Mouse (Mus musculus) lung, adult 2 months (tissue): Measurements from ENCODE around the gene Pea15a. TPM values are rescaled to one million over a fixed set of nuclear protein-coding genes. Genes with fewer than 3 reads are reported as not detected.
A peak's percentile ranks its signal among the peaks of the same experiment; 100 is the strongest.

Experiments
- DNase-seq: peaks from one replicate; pipeline ENCODE4 v3.0.0; 2022
- H3K4me1 ChIP-seq: fragments of 200-500 bp; 2 replicates; pipeline ENCODE4 v1.6.1; 2011; ENCODE audit warnings: low read length; ENCODE audit not compliant: control insufficient read depth, insufficient read depth
- H3K4me3 ChIP-seq: fragments of 200-500 bp; replicated peaks from 2 replicates; pipeline ENCODE3; 2011; ENCODE audit warnings: low read depth, mild to moderate bottlenecking, control low read depth, low read length; ENCODE audit errors: extremely low read depth
- CTCF ChIP-seq: fragments of 200-500 bp; IDR thresholded peaks from 2 replicates; pipeline ENCODE4 v1.5.1; 2011; ENCODE audit warnings: mild to moderate bottlenecking, low read length, control low read depth; ENCODE audit not compliant: insufficient read depth
- POLR2A ChIP-seq: fragments of 200-500 bp; IDR thresholded peaks from 2 replicates; pipeline ENCODE4 v1.6.1; 2011; ENCODE audit warnings: low read depth, mild to moderate bottlenecking, control low read depth, low read length, borderline replicate concordance; ENCODE audit errors: extremely low read depth
- WGBS: fragments of 180-500 bp; shearing (Covaris S2); methylation state at CpG from one replicate; pipeline ENCODE4 v1.1.7; 2018; 5-methylcytosine and 5-hydroxymethylcytosine counted together
- polyA plus RNA-seq: library from polyadenylated mRNA; depleted of rRNA; stranded (reverse); fragments of >200 nt; gene quantifications from 2 replicates; pipeline ENCODE4 v1.2.3, GENCODE M21; 2012

Gene Pea15a
- polyA plus RNA-seq, 1 experiment = 137 TPM

- TF ChIP-seq CTCF (no peak), POLR2A (no peak)
- 42% methylated on average over 7 of the region's 7 CpGs for WGBS
- no peak for DNase-seq
- H3K4me3 ChIP-seq = no peak overlapping the region
- H3K4me1 ChIP-seq = no peaks in the 10 kb centered on the region
Measured at GRCm38 (mm10) chr1:172179102-172179501, 27.5 kb downstream of the Pea15a start.

GRCm38 (mm10) chr1:172177791-172178190, 28.8 kb downstream of the Pea15a start:
- 73% methylated on average over 7 of the region's 7 CpGs for WGBS
- Histone ChIP-seq H3K4me1 (no peaks in the 10 kb centered on the region), H3K4me3 (no peak overlapping the region)
- DNase-seq = no peak
- TF ChIP-seq POLR2A = no peak
- no peak for TF ChIP-seq CTCF

DNA sequence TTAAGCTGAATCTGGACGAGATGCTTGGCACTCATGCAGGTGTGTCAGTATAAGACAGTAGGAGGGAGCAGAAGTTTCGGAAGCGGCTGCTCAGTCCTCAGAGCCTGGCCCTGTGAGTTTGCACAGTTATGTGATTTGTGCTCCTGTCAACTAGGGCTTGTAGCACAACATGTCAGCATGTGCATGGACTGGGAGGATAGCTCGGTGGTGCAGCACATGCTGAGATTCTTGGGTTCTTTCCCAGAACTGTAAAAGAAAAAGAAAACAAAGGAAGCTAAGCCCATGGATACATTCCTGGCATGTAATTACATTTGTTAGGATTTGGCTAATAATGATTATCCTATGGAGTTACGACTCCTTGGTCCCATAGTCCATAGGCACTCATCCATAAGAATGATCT, 33.4 kb downstream of the Pea15a start:
- Histone ChIP-seq H3K4me1 (no peaks in the 10 kb centered on the region), H3K4me3 (no peak overlapping the region)
- 66% methylated on average over 5 of the region's 5 CpGs for WGBS
- no peak for DNase-seq
- TF ChIP-seq POLR2A (no peak), CTCF (no peak)

DNA sequence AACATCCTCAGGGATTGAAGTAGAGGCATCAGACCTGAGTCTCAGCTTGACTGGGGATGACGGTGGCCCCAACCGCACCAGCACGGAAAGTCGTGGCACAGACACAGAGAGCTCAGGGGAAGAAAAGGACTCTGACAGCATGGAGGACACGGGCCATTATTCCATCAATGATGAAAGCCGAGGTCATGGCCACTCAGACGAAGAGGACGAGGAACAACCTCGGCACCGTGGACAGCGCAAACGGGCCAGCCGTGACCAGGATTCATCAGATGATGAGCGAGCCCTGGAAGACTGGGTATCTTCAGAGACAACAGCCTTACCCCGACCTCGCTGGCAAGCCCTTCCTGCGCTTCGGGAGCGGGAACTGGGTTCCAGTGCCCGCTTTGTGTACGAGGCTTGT, 34.2 kb downstream of the Pea15a start:
- WGBS = 94% methylated on average over 21 of the region's 21 CpGs
- no peak for DNase-seq
- Histone ChIP-seq H3K4me3 (no peak overlapping the region), H3K4me1 (no peaks in the 10 kb centered on the region)
- TF ChIP-seq CTCF (no peak), POLR2A (no peak)

DNA sequence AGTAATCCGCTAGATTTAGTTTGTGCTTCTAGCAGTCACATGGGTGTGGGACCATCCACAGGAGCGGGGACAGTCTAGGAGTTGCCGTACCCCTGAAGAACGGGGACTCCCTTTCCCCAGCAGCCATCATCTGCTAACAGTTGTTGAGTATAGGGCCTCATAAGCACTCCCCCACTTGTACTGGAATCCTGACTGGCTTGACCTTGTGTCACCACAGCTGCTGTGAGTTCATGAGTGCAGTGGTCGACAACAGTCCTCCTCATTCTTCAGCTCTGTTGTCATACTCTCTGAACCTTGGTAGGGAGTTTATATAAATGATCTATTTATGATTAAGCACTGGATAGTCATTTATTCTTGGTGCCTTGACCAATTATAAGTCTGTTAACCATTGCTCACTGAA, 36.8 kb downstream of the Pea15a start:
- 91% methylated on average over 5 of the region's 5 CpGs for WGBS
- H3K4me1 ChIP-seq = no peaks in the 10 kb centered on the region
- TF ChIP-seq POLR2A = no peak
- no peak for TF ChIP-seq CTCF
- no peak overlapping the region for H3K4me3 ChIP-seq
- no peak for DNase-seq

- 79% methylated on average over 5 of the region's 5 CpGs for WGBS
- H3K4me3 ChIP-seq = no peak overlapping the region
- no peak for DNase-seq
- H3K4me1 ChIP-seq = no peaks in the 10 kb centered on the region
- TF ChIP-seq POLR2A (no peak), CTCF (no peak)
Measured at GRCm38 (mm10) chr1:172167911-172168310, 38.7 kb downstream of the Pea15a start.

DNA sequence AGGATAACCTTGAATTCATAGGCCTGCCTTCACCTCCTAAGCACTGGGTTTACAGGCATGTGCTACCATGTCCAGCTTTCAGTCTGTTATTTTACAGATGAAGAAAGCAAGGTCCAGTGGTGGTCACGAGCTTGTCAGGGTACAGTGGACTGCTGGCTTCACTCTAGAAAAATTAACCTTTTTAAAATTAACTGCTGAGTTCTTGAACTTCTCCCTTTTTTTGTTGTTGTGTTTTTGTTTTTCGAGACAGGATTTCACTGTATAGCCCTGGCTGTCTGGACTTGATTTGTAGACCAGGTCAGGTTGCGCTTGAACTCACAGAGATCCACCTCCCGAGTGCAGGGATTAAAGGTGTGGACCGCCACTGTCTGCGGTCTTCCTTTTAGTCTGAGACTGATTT, 43.6 kb downstream of the Pea15a start:
- 88% methylated on average over 6 of the region's 6 CpGs for WGBS

DNA sequence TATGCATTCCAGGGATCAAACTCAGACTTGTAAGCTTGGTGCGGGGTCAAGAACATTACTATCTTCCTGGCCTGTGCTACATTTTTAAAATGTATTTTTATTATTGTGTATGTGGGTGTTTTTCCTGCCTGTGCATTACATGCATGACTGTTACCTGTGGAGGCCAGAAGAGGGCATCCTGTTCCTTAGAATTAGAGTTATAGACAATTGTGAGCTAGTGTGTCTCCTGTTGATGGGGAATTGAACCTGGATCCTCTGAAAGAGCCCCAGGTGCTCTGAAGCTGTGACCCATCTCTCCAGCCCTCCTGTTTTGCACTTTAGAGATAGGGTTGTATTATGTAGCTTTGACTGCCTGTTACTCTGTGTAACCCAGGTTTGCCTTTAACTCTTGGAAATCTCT, 44.6 kb downstream of the Pea15a start:
- DNase-seq = peak; percentile 14
- H3K4me1 ChIP-seq = peaks cover 2% of the 10 kb centered on the region
- no peak overlapping the region for H3K4me3 ChIP-seq
- WGBS = 83% methylated on average over 1 of the region's 1 CpGs
- TF ChIP-seq POLR2A = no peak
- no peak for TF ChIP-seq CTCF

More for the DNA sequence above, 43.6 kb downstream of the Pea15a start:
- no peak for TF ChIP-seq CTCF
- no peak for TF ChIP-seq POLR2A
- Histone ChIP-seq H3K4me3 (no peak overlapping the region), H3K4me1 (peaks cover 2% of the 10 kb centered on the region)
- no peak for DNase-seq

GRCm38 (mm10) chr1:172160508-172160907, 46.1 kb downstream of the Pea15a start:
- DNase-seq = no peak
- H3K4me3 ChIP-seq = no peak overlapping the region
- TF ChIP-seq POLR2A (no peak), CTCF (no peak)
- peaks cover 2% of the 10 kb centered on the region for H3K4me1 ChIP-seq

DNA sequence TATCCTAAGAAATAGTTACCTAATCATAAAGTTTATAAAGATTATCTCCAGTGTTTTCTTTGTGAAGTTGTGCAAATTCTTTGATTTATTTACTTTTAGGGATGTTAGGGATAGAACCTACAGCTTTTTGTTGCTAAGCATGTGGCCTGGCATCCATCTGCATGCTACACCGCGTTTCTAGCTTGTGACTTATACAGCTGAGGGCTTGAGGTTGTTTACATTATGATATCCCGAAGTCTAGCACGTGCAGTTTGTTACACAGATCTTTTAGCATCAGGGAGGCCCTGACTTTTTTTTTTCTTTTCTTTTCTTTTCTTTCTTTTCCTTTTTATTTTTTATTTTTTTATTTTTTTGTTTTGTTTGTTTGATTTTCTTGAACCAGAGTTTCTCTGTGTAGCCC, 46.6 kb downstream of the Pea15a start:
- TF ChIP-seq POLR2A = no peak
- Histone ChIP-seq H3K4me1 (peaks cover 2% of the 10 kb centered on the region), H3K4me3 (no peak overlapping the region)
- 14% methylated on average over 4 of the region's 4 CpGs for WGBS
- no peak for DNase-seq

DNA sequence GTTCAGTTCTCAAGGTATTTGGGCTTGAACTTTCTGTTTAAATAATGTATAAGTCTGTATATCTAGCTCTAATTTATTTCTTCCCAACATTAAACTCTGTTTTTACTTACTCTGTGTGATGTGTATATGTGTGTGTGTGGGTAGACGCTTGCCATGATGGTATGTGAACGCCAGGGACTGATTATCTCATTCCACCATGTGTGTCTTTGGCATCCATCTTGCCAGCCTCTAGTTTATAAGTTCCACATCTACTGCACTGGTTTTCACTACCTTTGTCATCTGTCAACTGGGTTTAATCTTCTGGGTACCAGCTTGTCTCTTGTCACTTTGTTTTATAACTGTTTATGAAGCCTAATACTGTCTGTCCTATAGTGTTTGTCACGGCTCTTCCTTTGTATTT, 51.1 kb downstream of the Pea15a start:
- no peak for DNase-seq
- Histone ChIP-seq H3K4me3 (no peak overlapping the region), H3K4me1 (peaks cover 4% of the 10 kb centered on the region)
- 83% methylated on average over 3 of the region's 3 CpGs for WGBS
- TF ChIP-seq CTCF (no peak), POLR2A (no peak)
